Mouse (Mus musculus): ENCODE data around the gene Gm8298.

DNA sequence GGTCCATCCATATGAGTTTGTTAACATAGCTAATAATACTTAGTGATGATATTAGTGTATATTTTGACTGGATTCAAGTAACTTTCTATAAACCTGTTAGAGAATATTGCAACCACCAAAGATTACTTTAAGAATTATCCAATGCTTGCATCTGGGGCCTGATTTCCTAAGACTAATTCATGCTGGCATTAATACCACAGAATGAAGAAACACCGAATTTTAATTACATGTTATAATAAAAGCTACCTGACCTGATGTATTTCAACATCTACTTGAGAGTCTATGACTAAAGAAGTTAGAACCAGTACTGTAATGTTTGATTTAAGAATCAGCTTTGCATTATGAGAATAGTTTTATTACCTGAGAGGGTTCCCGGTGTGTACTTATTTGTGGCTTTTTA is 64.1 kb downstream of the Gm8298 start, which contains the start of gene C130079G13Rik:
- TF ChIP-seq POLR2A (IDR thresholded peaks at IDR 0.05; ENCODE audit: borderline replicate concordance, control insufficient read depth, low read depth, low read length) (no peak), CTCF (IDR thresholded peaks at IDR 0.05; ENCODE audit: control insufficient read depth, insufficient read depth, low read length) (no peak)

Measured in bone marrow, adult 2 months (tissue).